Mouse (Mus musculus): ENCODE results near the gene Ldhd. TPM values are rescaled to one million over a fixed set of nuclear protein-coding genes. Genes with fewer than 3 reads are reported as not detected.

Gene Ldhd
- polyA plus RNA-seq, 1 experiment from 2014 or later, result 0.99 TPM

DNA sequence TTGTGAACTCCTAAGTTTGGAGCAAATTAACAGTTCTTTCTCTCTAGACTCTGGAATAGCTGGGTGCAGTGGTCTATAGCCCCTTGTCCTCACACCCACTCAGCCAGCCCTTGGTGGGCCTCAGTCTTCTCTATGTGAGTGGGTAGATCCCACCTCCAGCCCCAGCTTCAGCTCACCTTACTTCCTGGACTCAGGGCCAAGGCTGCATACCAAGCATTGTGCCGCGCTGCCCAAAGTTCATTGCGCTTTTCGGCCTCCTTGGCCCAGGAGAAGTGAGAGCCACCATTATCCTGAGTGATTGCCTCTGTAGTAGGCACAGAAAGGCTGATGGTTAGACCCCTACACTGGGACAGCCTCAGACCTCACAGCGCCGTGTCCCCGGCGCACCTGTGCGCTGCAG lies 2.3 kb downstream of the Ldhd start:
- no peak overlapping the region for H3K27ac ChIP-seq (replicated peaks)
- H3K4me2 ChIP-seq (replicated peaks), result no peak overlapping the region
- H3K27me3 ChIP-seq, result no peaks in the 10 kb centered on the region
- no peak overlapping the region for H3K4me3 ChIP-seq (replicated peaks)
- H3K36me3 ChIP-seq, result no peaks in the 10 kb centered on the region
- no peak for ATAC-seq (ENCODE audit: insufficient number of reproducible peaks, low FRiP score, low TSS enrichment, low read depth)
- 97% methylated on average over 9 of the region's 9 CpGs for WGBS
- H3K9me3 ChIP-seq (replicated peaks), result no peaks in the 10 kb centered on the region
- peaks cover 27% of the 10 kb centered on the region for H3K4me1 ChIP-seq
- no peak overlapping the region for H3K9ac ChIP-seq

GRCm38 (mm10) chr8:111626933-111627332 lies 3.2 kb downstream of the Ldhd start:
- 86% methylated on average over 14 of the region's 14 CpGs for WGBS
- no peak for ATAC-seq (ENCODE audit: insufficient number of reproducible peaks, low FRiP score, low TSS enrichment, low read depth)

DNA sequence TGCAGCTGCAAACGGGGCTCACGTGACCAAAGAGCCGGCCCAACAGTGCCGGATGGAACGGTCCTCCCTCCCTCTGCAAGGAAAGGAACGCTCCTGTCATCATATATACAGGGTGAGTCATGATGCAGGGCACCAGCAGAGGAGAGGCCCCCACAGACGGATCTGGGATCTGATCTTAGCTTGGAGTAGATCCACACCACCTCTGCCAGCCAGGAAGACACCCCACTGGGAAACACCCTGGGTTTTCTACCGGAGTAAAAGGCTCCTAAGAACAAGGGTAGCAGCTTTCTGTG lies 3.7 kb downstream of the Ldhd start:
- no peak for ATAC-seq (ENCODE audit: insufficient number of reproducible peaks, low FRiP score, low TSS enrichment, low read depth)
- Histone ChIP-seq H3K4me1 (peaks cover 27% of the 10 kb centered on the region), H3K4me2 (replicated peaks) (no peak overlapping the region), H3K36me3 (peaks cover 11% of the 10 kb centered on the region; the same call in 1 of the 2 replicates), H3K27ac (replicated peaks) (no peak overlapping the region), H3K27me3 (no peaks in the 10 kb centered on the region), H3K9ac (no peak overlapping the region), H3K9me3 (replicated peaks) (no peaks in the 10 kb centered on the region), H3K4me3 (replicated peaks) (no peak overlapping the region)
- 64% methylated on average over 8 of the region's 8 CpGs for WGBS

More at GRCm38 (mm10) chr8:111626933-111627332, 3.2 kb downstream of the Ldhd start:
- H3K27ac ChIP-seq (replicated peaks), result no peak overlapping the region
- no peaks in the 10 kb centered on the region for H3K27me3 ChIP-seq
- no peaks in the 10 kb centered on the region for H3K9me3 ChIP-seq (replicated peaks)
- H3K4me3 ChIP-seq (replicated peaks), result no peak overlapping the region
- no peak overlapping the region for H3K4me2 ChIP-seq (replicated peaks)
- H3K4me1 ChIP-seq, result peaks cover 27% of the 10 kb centered on the region
- peaks cover 7% of the 10 kb centered on the region; the same call in 1 of the 2 replicates for H3K36me3 ChIP-seq
- no peak overlapping the region for H3K9ac ChIP-seq

- no peak overlapping the region for H3K27ac ChIP-seq (replicated peaks)
- 40% methylated on average over 6 of the region's 6 CpGs for WGBS
- H3K4me2 ChIP-seq (replicated peaks), result no peak overlapping the region
- no peak overlapping the region for H3K9ac ChIP-seq
- no peaks in the 10 kb centered on the region for H3K9me3 ChIP-seq (replicated peaks)
- peaks cover 27% of the 10 kb centered on the region for H3K4me1 ChIP-seq
- no peak overlapping the region for H3K4me3 ChIP-seq (replicated peaks)
- no peak for ATAC-seq (ENCODE audit: insufficient number of reproducible peaks, low FRiP score, low TSS enrichment, low read depth)
- peaks cover 16% of the 10 kb centered on the region; the same call in 1 of the 2 replicates for H3K36me3 ChIP-seq
- H3K27me3 ChIP-seq, result no peaks in the 10 kb centered on the region
Measured at GRCm38 (mm10) chr8:111625694-111626527, 4.3 kb downstream of the Ldhd start.

- no peak for ATAC-seq (ENCODE audit: insufficient number of reproducible peaks, low FRiP score, low TSS enrichment, low read depth)
- H3K27ac ChIP-seq (replicated peaks), result no peak overlapping the region
- peaks cover 23% of the 10 kb centered on the region for H3K4me1 ChIP-seq
- H3K9ac ChIP-seq, result no peak overlapping the region
- H3K4me3 ChIP-seq (replicated peaks), result no peak overlapping the region
- H3K4me2 ChIP-seq (replicated peaks), result no peak overlapping the region
- peaks cover 16% of the 10 kb centered on the region; the same call in 1 of the 2 replicates for H3K36me3 ChIP-seq
- H3K9me3 ChIP-seq (replicated peaks), result no peaks in the 10 kb centered on the region
- no peaks in the 10 kb centered on the region for H3K27me3 ChIP-seq
- 90% methylated on average over 10 of the region's 10 CpGs for WGBS
Measured at GRCm38 (mm10) chr8:111624853-111625221, 5.3 kb downstream of the Ldhd start.

GRCm38 (mm10) chr8:111624081-111624852 lies 5.9 kb downstream of the Ldhd start:
- no peaks in the 10 kb centered on the region for H3K9me3 ChIP-seq (replicated peaks)
- H3K4me1 ChIP-seq, result peaks cover 24% of the 10 kb centered on the region
- H3K4me3 ChIP-seq (replicated peaks), result no peak overlapping the region
- H3K9ac ChIP-seq, result no peak overlapping the region
- H3K4me2 ChIP-seq (replicated peaks), result no peak overlapping the region
- 76% methylated on average over 12 of the region's 12 CpGs for WGBS
- H3K27ac ChIP-seq (replicated peaks), result peak overlapping the region; percentile 14
- no peak for ATAC-seq (ENCODE audit: insufficient number of reproducible peaks, low FRiP score, low TSS enrichment, low read depth)
- H3K27me3 ChIP-seq, result no peaks in the 10 kb centered on the region
- H3K36me3 ChIP-seq, result peaks cover 18% of the 10 kb centered on the region; the same call in 1 of the 2 replicates

GRCm38 (mm10) chr8:111622553-111622952 lies 7.6 kb downstream of the Ldhd start:
- no peaks in the 10 kb centered on the region for H3K9me3 ChIP-seq (replicated peaks)
- no peak for ATAC-seq (ENCODE audit: insufficient number of reproducible peaks, low FRiP score, low TSS enrichment, low read depth)
- peaks cover 20% of the 10 kb centered on the region; the same call in 1 of the 2 replicates for H3K36me3 ChIP-seq
- H3K4me3 ChIP-seq (replicated peaks), result no peak overlapping the region
- H3K27ac ChIP-seq (replicated peaks), result no peak overlapping the region
- H3K27me3 ChIP-seq, result no peaks in the 10 kb centered on the region
- peaks cover 33% of the 10 kb centered on the region for H3K4me1 ChIP-seq
- no peak overlapping the region for H3K9ac ChIP-seq
- H3K4me2 ChIP-seq (replicated peaks), result no peak overlapping the region
- WGBS, result 84% methylated on average over 10 of the region's 10 CpGs

GRCm38 (mm10) chr8:111622104-111622503 lies 8.1 kb downstream of the Ldhd start:
- H3K4me3 ChIP-seq (replicated peaks), result no peak overlapping the region
- peaks cover 20% of the 10 kb centered on the region; the same call in 1 of the 2 replicates for H3K36me3 ChIP-seq
- peaks cover 33% of the 10 kb centered on the region for H3K4me1 ChIP-seq
- WGBS, result 77% methylated on average over 3 of the region's 3 CpGs
- H3K27ac ChIP-seq (replicated peaks), result no peak overlapping the region
- ATAC-seq (ENCODE audit: insufficient number of reproducible peaks, low FRiP score, low TSS enrichment, low read depth), result no peak
- H3K9ac ChIP-seq, result no peak overlapping the region
- no peaks in the 10 kb centered on the region for H3K9me3 ChIP-seq (replicated peaks)
- no peaks in the 10 kb centered on the region for H3K27me3 ChIP-seq
- no peak overlapping the region for H3K4me2 ChIP-seq (replicated peaks)

GRCm38 (mm10) chr8:111619936-111620335 lies 10.2 kb downstream of the Ldhd start:
- Histone ChIP-seq H3K9me3 (replicated peaks) (no peaks in the 10 kb centered on the region), H3K4me3 (replicated peaks) (no peak overlapping the region), H3K27ac (replicated peaks) (peak overlapping the region; percentile 55), H3K4me1 (peaks cover 32% of the 10 kb centered on the region), H3K36me3 (peaks cover 20% of the 10 kb centered on the region; the same call in 1 of the 2 replicates), H3K9ac (no peak overlapping the region), H3K27me3 (no peaks in the 10 kb centered on the region), H3K4me2 (replicated peaks) (no peak overlapping the region)
- peak; percentile 25; the same call in 1 of the 2 replicates for ATAC-seq (ENCODE audit: insufficient number of reproducible peaks, low FRiP score, low TSS enrichment, low read depth)
- 58% methylated on average over 1 of the region's 1 CpGs for WGBS

DNA sequence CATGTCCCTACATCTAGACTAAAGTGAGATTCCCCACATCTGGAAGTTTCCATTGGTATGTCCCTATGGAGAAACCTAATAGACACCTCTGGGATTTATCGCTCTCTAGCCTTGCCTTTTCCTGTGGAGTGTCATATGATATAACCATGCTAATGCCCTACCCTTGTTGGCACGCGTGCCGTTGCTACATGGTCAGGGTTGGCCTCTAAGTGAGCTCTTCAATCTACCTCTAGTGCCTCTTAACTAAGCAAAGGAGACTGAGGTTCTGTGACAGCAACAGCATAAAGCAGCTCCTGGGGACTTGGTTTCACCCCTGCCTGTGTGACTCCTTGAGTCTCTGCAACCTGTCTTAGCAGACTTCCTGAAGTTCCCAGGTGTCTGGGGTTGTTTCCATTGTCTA lies 11.9 kb downstream of the Ldhd start:
- no peak for ATAC-seq (ENCODE audit: insufficient number of reproducible peaks, low FRiP score, low TSS enrichment, low read depth)
- H3K27ac ChIP-seq (replicated peaks), result no peak overlapping the region
- H3K36me3 ChIP-seq, result peaks cover 20% of the 10 kb centered on the region; the same call in 1 of the 2 replicates
- peaks cover 21% of the 10 kb centered on the region; the same call in 1 of the 2 replicates for H3K4me1 ChIP-seq
- no peaks in the 10 kb centered on the region for H3K27me3 ChIP-seq
- WGBS, result 78% methylated on average over 4 of the region's 4 CpGs
- H3K4me3 ChIP-seq (replicated peaks), result no peak overlapping the region
- H3K4me2 ChIP-seq (replicated peaks), result no peak overlapping the region
- no peaks in the 10 kb centered on the region for H3K9me3 ChIP-seq (replicated peaks)
- no peak overlapping the region for H3K9ac ChIP-seq

GRCm38 (mm10) chr8:111617812-111618211 lies 12.4 kb downstream of the Ldhd start:
- WGBS, result 74% methylated on average over 6 of the region's 6 CpGs
- no peak overlapping the region for H3K4me2 ChIP-seq (replicated peaks)

More at GRCm38 (mm10) chr8:111617812-111618211, 12.4 kb downstream of the Ldhd start:
- peaks cover 21% of the 10 kb centered on the region; the same call in 1 of the 2 replicates for H3K4me1 ChIP-seq
- H3K4me3 ChIP-seq (replicated peaks), result no peak overlapping the region
- peaks cover 20% of the 10 kb centered on the region; the same call in 1 of the 2 replicates for H3K36me3 ChIP-seq
- no peak overlapping the region for H3K27ac ChIP-seq (replicated peaks)
- no peak overlapping the region for H3K9ac ChIP-seq
- no peaks in the 10 kb centered on the region for H3K27me3 ChIP-seq
- H3K9me3 ChIP-seq (replicated peaks), result no peaks in the 10 kb centered on the region
- no peak for ATAC-seq (ENCODE audit: insufficient number of reproducible peaks, low FRiP score, low TSS enrichment, low read depth)
